In genomic region chr9:83145591-83146445, GRCm38 (mm10) we compare ENCODE assay signal across 8 mouse cellular contexts. TPM values are rescaled to one million over a fixed set of nuclear protein-coding genes. Genes with fewer than 3 reads are reported as not detected.
A peak's percentile ranks its signal among the peaks of the same experiment; 100 is the strongest.
DNase-seq lines count a peak whose midpoint lies in the region; ATAC-seq and TF ChIP-seq lines count a peak whose summit lies in the region.

No protein-coding gene starts in this region.

- peaks cover 3% of the 10 kb centered on the region; the same call in 1 of the 2 replicates for H3K36me3 ChIP-seq in forebrain, embryonic 13.5 days (ENCODE audit: poor library complexity, severe bottlenecking)
- H3K36me3 ChIP-seq in heart, postnatal 0 days (replicated peaks; ENCODE audit: control insufficient read depth, insufficient read depth, low read length), result no peaks in the 10 kb centered on the region
- no peaks in the 10 kb centered on the region for H3K36me3 ChIP-seq in liver, embryonic 14.5 days (replicated peaks; ENCODE audit: control insufficient read depth, insufficient read depth, low read depth)
- H3K36me3 ChIP-seq in neural tube, embryonic 13.5 days, result no peaks in the 10 kb centered on the region

- H3K27ac ChIP-seq in forebrain, embryonic 13.5 days, result peak overlapping the region; percentile 66
- H3K27ac ChIP-seq in heart, postnatal 0 days (ENCODE audit: low read depth), result peak overlapping the region; percentile 73
- H3K27ac ChIP-seq in liver, embryonic 14.5 days, result no peak overlapping the region
- peak overlapping the region; percentile 70 for H3K27ac ChIP-seq in neural tube, embryonic 13.5 days (replicated peaks)

- no peak for TF ChIP-seq EP300 in heart, postnatal 0 days (IDR thresholded peaks at IDR 0.05; ENCODE audit: low read depth)
- TF ChIP-seq EP300 in liver, embryonic 14.5 days (IDR thresholded peaks at IDR 0.05; ENCODE audit: low read depth), result no peak

- H3K9ac ChIP-seq in forebrain, embryonic 13.5 days, result peak overlapping the region; percentile 80
- peak overlapping the region; percentile 51 for H3K9ac ChIP-seq in heart, postnatal 0 days (replicated peaks; ENCODE audit: low read depth, low read length)
- no peak overlapping the region for H3K9ac ChIP-seq in liver, embryonic 14.5 days (replicated peaks)
- H3K9ac ChIP-seq in neural tube, embryonic 13.5 days, result peak overlapping the region; percentile 72

- WGBS in forebrain, embryonic 13.5 days, result 3% methylated on average over 43 of the region's 53 CpGs
- whole genome bisulfite sequencing in heart, postnatal 0 days, result 3% methylated on average over 53 of the region's 53 CpGs
- 4% methylated on average over 53 of the region's 53 CpGs for WGBS in liver, embryonic 14.5 days (ENCODE audit: insufficient replicate concordance)
- 3% methylated on average over 53 of the region's 53 CpGs for WGBS in neural tube, embryonic 13.5 days

- peak; percentile 81 for ATAC-seq in forebrain, embryonic 13.5 days
- ATAC-seq in heart, postnatal 0 days (ENCODE audit: insufficient read depth, low read depth), result peak; percentile 80
- no peak for ATAC-seq in liver, embryonic 14.5 days (ENCODE audit: insufficient read depth)
- peak; percentile 87 for ATAC-seq in neural tube, embryonic 13.5 days (ENCODE audit: low read depth)

- H3K4me3 ChIP-seq in forebrain, embryonic 13.5 days, result peak overlapping the region; percentile 59
- peak overlapping the region; percentile 61 for H3K4me3 ChIP-seq in heart, postnatal 0 days (ENCODE audit: low read depth, low read length)
- peak overlapping the region; percentile 33 to 43 for H3K4me3 ChIP-seq in liver, embryonic 14.5 days (ENCODE audit: insufficient read depth in 1 of 2, low read depth in 2 of 2, low read length in 2 of 2)
- peak overlapping the region; percentile 64 for H3K4me3 ChIP-seq in neural tube, embryonic 13.5 days

- no peak for TF ChIP-seq CTCF in heart, postnatal 0 days (IDR thresholded peaks at IDR 0.05; ENCODE audit: low read depth)
- no peak for TF ChIP-seq CTCF in liver, embryonic 14.5 days (IDR thresholded peaks at IDR 0.05; ENCODE audit: low read depth)

- peaks cover 14% of the 10 kb centered on the region for H3K4me1 ChIP-seq in forebrain, embryonic 13.5 days
- H3K4me1 ChIP-seq in heart, postnatal 0 days (ENCODE audit: control insufficient read depth, insufficient read depth), result peaks cover 6% of the 10 kb centered on the region
- no peaks in the 10 kb centered on the region; a peak in 1 of 4 replicates for H3K4me1 ChIP-seq in liver, embryonic 14.5 days (replicated peaks; ENCODE audit: control insufficient read depth in 2 of 2, insufficient read depth in 2 of 2, low read length in 1 of 2)
- peaks cover 11% of the 10 kb centered on the region for H3K4me1 ChIP-seq in neural tube, embryonic 13.5 days (replicated peaks)

- no peaks in the 10 kb centered on the region; the same call in 1 of the 2 replicates for H3K9me3 ChIP-seq in forebrain, embryonic 13.5 days (replicated peaks)
- peaks cover 4% of the 10 kb centered on the region; the same call in 1 of the 2 replicates for H3K9me3 ChIP-seq in heart, postnatal 0 days (replicated peaks; ENCODE audit: control insufficient read depth, low read length)
- H3K9me3 ChIP-seq in liver, embryonic 14.5 days (ENCODE audit: control insufficient read depth, low read length), result no peaks in the 10 kb centered on the region
- no peaks in the 10 kb centered on the region for H3K9me3 ChIP-seq in neural tube, embryonic 13.5 days

- no peaks in the 10 kb centered on the region for H3K27me3 ChIP-seq in forebrain, embryonic 13.5 days
- H3K27me3 ChIP-seq in heart, postnatal 0 days (ENCODE audit: control insufficient read depth, insufficient read depth, low read length), result no peaks in the 10 kb centered on the region
- peaks cover 6% of the 10 kb centered on the region for H3K27me3 ChIP-seq in liver, embryonic 14.5 days (ENCODE audit: control insufficient read depth, insufficient read depth, low read length)
- no peaks in the 10 kb centered on the region for H3K27me3 ChIP-seq in neural tube, embryonic 13.5 days

- H3K4me2 ChIP-seq in forebrain, embryonic 13.5 days, result peak overlapping the region; percentile 95
- peak overlapping the region; percentile 97 for H3K4me2 ChIP-seq in heart, postnatal 0 days (ENCODE audit: low read depth, low read length)
- H3K4me2 ChIP-seq in liver, embryonic 14.5 days (ENCODE audit: low read depth), result peak overlapping the region; percentile 62
- peak overlapping the region; percentile 98 for H3K4me2 ChIP-seq in neural tube, embryonic 13.5 days

- peak; percentile 4 for DNase-seq in CD4-positive helper T cell, adult 2 months (ENCODE audit: low read depth, low spot score)
- peak; percentile 22 for DNase-seq in brain, embryonic 18.5 days (ENCODE audit: low read depth, low spot score)
- peak; percentile 66 for DNase-seq in heart, postnatal 0 days (ENCODE audit: low spot score)
- DNase-seq in kidney, postnatal 36 days, result peak; percentile 39 to 64
- DNase-seq in liver, embryonic 14.5 days (ENCODE audit: low read depth in 3 of 3, low spot score in 3 of 3), result no peak
- DNase-seq in testis, postnatal 14 days (ENCODE audit: low spot score), result peak; percentile 69

RNA-seq across cellular contexts. Expression of gene Hmgn3, which starts 0.7 kb away (rescaled TPM):
- 186 and 213 TPM in 2 replicates for polyA plus RNA-seq in forebrain, embryonic 13.5 days (2015; fragmentation: Nextera tagmentation; extraction: Ambion mirVana)
- total RNA-seq in heart, postnatal 0 days (2014; rRNA removed; ENCODE audit: low replicate concordance), result 36.8 and 45.6 TPM in 2 replicates
- polyA plus RNA-seq in heart, postnatal 0 days (2015; fragmentation: Nextera tagmentation; extraction: Ambion mirVana), result 89.6 and 96.9 TPM in 2 replicates
- 1.0 and 2.2 TPM in 2 replicates for polyA plus RNA-seq in liver, embryonic 14.5 days (2012; rRNA removed)
- 2.6 and 3.1 TPM in 2 replicates for polyA plus RNA-seq in liver, embryonic 14.5 days (2014; fragmentation: Nextera tagmentation; extraction: Ambion mirVana)
- polyA plus RNA-seq in neural tube, embryonic 13.5 days (2015; fragmentation: Nextera tagmentation; extraction: Ambion mirVana), result 98.9 and 112 TPM in 2 replicates

Comparison
In these comparisons a context has a peak if more than half of its experiments do, and no peak if none do; other contexts are left out.
1. DNase-seq: peak in CD4-positive helper T cell, adult 2 months (single experiment), brain, embryonic 18.5 days (single experiment), heart, postnatal 0 days (single experiment), kidney, postnatal 36 days (2 of 2) and testis, postnatal 14 days (single experiment); none in liver, embryonic 14.5 days (0 of 3).
2. RNA of gene Hmgn3, which starts 0.7 kb away (polyA plus RNA-seq): 186 to 213 TPM in forebrain, embryonic 13.5 days, 98.9 to 112 TPM in neural tube, embryonic 13.5 days and 89.6 to 96.9 TPM in heart, postnatal 0 days; 1.0 to 3.1 TPM in liver, embryonic 14.5 days; every median in the first group is over 10 times any median in the second.
3. Peak in every context shown above with its lines, with median percentiles within 50 percentile points of each other: H3K4me2 ChIP-seq and H3K4me3 ChIP-seq.